Mouse (Mus musculus) liver, adult 2 months (tissue): ENCODE measurements around the gene Slc6a18.

Experiments used
- CTCF ChIP-seq: fragments of 200-500 bp; IDR thresholded peaks from 2 replicates; pipeline ENCODE4 v1.5.1; 2011; ENCODE audit warnings: low read depth, low read length, control low read depth
- POLR2A ChIP-seq: fragments of 200-500 bp; IDR thresholded peaks from 2 replicates; pipeline ENCODE4 v1.6.1; 2011; ENCODE audit warnings: low read length, control low read depth; ENCODE audit not compliant: insufficient read depth; ENCODE audit errors: extremely low read depth

GRCm38 (mm10) chr13:73658953-73659352 lies 18.9 kb downstream of the Slc6a18 start:
- TF ChIP-seq CTCF (no peak), POLR2A (no peak)
